Comparison of ENCODE assay signal across 7 mouse cellular contexts in genomic region chr17:69506070-69506469, GRCm38 (mm10).
A peak's percentile ranks its signal among the peaks of the same experiment; 100 is the strongest.
DNase-seq lines count a peak whose midpoint lies in the region; ATAC-seq lines count a peak whose summit lies in the region.

No protein-coding gene starts in this region.

- no peaks in the 10 kb centered on the region for H3K9me3 ChIP-seq in hindbrain, embryonic 14.5 days (ENCODE audit: control insufficient read depth, low read length)
- no peaks in the 10 kb centered on the region for H3K9me3 ChIP-seq in hindbrain, embryonic 16.5 days (ENCODE audit: control insufficient read depth, low read length)
- H3K9me3 ChIP-seq in forebrain, embryonic 11.5 days (ENCODE audit: control insufficient read depth, low read length): no peaks in the 10 kb centered on the region

- no peaks in the 10 kb centered on the region for H3K27me3 ChIP-seq in hindbrain, embryonic 14.5 days (ENCODE audit: control insufficient read depth, insufficient read depth, low read length)
- no peaks in the 10 kb centered on the region for H3K27me3 ChIP-seq in hindbrain, embryonic 16.5 days (replicated peaks; ENCODE audit: control insufficient read depth, insufficient read depth, low read length)
- no peaks in the 10 kb centered on the region for H3K27me3 ChIP-seq in forebrain, embryonic 11.5 days (ENCODE audit: control insufficient read depth, insufficient read depth, low read length)

- H3K36me3 ChIP-seq in hindbrain, embryonic 14.5 days (replicated peaks; ENCODE audit: control insufficient read depth, insufficient read depth): no peaks in the 10 kb centered on the region
- no peaks in the 10 kb centered on the region for H3K36me3 ChIP-seq in hindbrain, embryonic 16.5 days (ENCODE audit: control insufficient read depth, insufficient read depth, low read length)
- H3K36me3 ChIP-seq in forebrain, embryonic 11.5 days (ENCODE audit: control insufficient read depth, insufficient read depth, low read length): no peaks in the 10 kb centered on the region

- DNase-seq in hindbrain, embryonic 14.5 days (ENCODE audit: low spot score): peak; percentile 76
- peak; percentile 7 for DNase-seq in lung, postnatal 36 days
- no peak for DNase-seq in lung, postnatal 4 days
- peak; percentile 10 for DNase-seq in brain, embryonic 18.5 days (ENCODE audit: low read depth, low spot score)
- peak; percentile 1 for DNase-seq in naive thymus-derived CD4-positive, alpha-beta T cell, adult 2 months (ENCODE audit: low read depth)
- no peak for DNase-seq in forebrain, embryonic 11.5 days (ENCODE audit: low spot score)

- H3K9ac ChIP-seq in hindbrain, embryonic 14.5 days: no peak overlapping the region
- no peak overlapping the region for H3K9ac ChIP-seq in hindbrain, embryonic 16.5 days (ENCODE audit: low read depth, low read length)
- H3K9ac ChIP-seq in forebrain, embryonic 11.5 days (ENCODE audit: low read length): no peak overlapping the region

- ATAC-seq in hindbrain, embryonic 14.5 days (ENCODE audit: low FRiP score): no peak
- no peak for ATAC-seq in hindbrain, embryonic 16.5 days
- no peak for ATAC-seq in forebrain, embryonic 11.5 days (replicated peaks; ENCODE audit: low FRiP score)

- no peak overlapping the region for H3K4me3 ChIP-seq in hindbrain, embryonic 14.5 days (replicated peaks; ENCODE audit: low read length)
- no peak overlapping the region for H3K4me3 ChIP-seq in hindbrain, embryonic 16.5 days (ENCODE audit: low read length)
- no peak overlapping the region for H3K4me3 ChIP-seq in forebrain, embryonic 11.5 days (ENCODE audit: low read depth, low read length)

- no peak overlapping the region for H3K27ac ChIP-seq in hindbrain, embryonic 14.5 days
- H3K27ac ChIP-seq in hindbrain, embryonic 16.5 days (ENCODE audit: low read depth, low read length): no peak overlapping the region
- H3K27ac ChIP-seq in forebrain, embryonic 11.5 days (ENCODE audit: low read depth, low read length): no peak overlapping the region

- H3K4me1 ChIP-seq in hindbrain, embryonic 14.5 days (replicated peaks; ENCODE audit: control insufficient read depth, insufficient read depth, low read length): no peaks in the 10 kb centered on the region
- no peaks in the 10 kb centered on the region for H3K4me1 ChIP-seq in hindbrain, embryonic 16.5 days (ENCODE audit: control insufficient read depth, insufficient read depth, low read depth, low read length)
- no peaks in the 10 kb centered on the region for H3K4me1 ChIP-seq in forebrain, embryonic 11.5 days (replicated peaks; ENCODE audit: control insufficient read depth, insufficient read depth, low read length)

- WGBS in hindbrain, embryonic 14.5 days: 46% methylated on average over 3 of the region's 3 CpGs
- WGBS in hindbrain, embryonic 16.5 days: 37% methylated on average over 3 of the region's 3 CpGs
- 47% methylated on average over 3 of the region's 3 CpGs for WGBS in forebrain, embryonic 11.5 days

- no peak overlapping the region for H3K4me2 ChIP-seq in hindbrain, embryonic 14.5 days (replicated peaks)
- H3K4me2 ChIP-seq in hindbrain, embryonic 16.5 days (ENCODE audit: low read length): no peak overlapping the region
- no peak overlapping the region for H3K4me2 ChIP-seq in forebrain, embryonic 11.5 days (ENCODE audit: low read depth, low read length, severe bottlenecking)

Comparison
In these comparisons a context has a peak if more than half of its experiments do, and no peak if none do; other contexts are left out.
1. DNase-seq: peak in hindbrain, embryonic 14.5 days (single experiment), lung, postnatal 36 days (single experiment), brain, embryonic 18.5 days (single experiment) and naive thymus-derived CD4-positive, alpha-beta T cell, adult 2 months (single experiment); none in lung, postnatal 4 days (0 of 2) and forebrain, embryonic 11.5 days (single experiment).